Mouse (Mus musculus): ENCODE measurements around the gene Tsg101.
A peak's percentile ranks its signal among the peaks of the same experiment; 100 is the strongest.

Tsg101 gene

DNA sequence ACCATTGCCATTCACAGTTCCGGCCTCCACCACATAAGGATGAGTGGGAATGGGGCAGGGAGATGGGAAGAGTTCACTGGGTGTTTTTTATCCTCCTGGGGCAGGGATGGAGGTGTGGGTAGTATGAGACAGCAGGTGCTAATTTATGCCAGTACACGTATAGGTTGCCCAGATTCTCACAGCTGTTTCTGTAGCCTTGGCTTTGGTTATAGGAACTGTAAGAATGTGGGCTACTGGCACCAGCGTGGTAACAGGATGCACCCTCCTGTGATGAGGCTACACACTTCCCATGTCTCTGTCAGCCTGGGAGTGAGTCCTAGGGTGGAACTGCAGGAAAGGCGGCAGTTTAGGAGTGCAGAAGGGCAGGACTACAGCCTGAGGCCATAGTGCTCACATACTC is 42.9 kb downstream of the Tsg101 start:
- no peak for DNase-seq (ENCODE audit: low read depth)

DNA sequence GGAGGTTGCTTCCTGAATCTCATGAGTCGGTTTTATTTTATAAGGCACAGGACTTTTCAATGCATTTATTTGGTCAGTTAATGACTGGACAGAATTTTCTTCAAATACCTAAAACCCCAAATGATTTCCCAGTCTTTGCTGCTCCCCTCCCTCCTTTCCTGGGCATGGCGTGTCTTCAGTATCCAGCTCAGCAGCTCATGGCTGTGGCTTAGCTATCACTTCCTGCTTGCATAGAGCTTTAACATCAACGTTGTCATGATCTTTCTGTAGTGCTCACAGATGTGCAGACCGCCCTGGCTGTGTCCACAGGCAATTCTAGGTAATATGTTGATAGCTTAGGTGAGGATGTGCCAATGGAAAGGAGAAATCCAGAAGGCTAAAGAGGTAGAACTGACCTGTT is 47.8 kb downstream of the Tsg101 start:
- DNase-seq (ENCODE audit: low read depth) = no peak

DNA sequence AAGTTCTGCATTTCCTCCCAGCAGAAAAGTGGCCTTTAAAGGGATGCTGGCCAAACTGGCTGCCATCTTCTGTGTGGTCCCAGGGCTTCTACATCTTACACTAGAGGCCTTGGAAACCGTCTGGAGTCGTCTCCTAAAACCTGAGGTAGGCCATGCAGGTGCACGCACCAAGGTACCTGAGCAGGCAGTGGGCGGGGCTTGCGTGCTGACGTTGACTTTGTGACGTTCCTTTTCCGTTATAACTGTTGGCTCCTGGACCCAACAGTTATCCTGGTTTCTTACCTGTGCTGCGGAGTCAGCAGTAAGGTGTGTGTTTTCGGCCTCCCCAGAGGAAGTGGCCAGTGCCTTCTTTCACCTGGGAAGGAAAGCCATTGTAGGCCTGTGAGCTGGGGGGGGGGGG is 58.8 kb downstream of the Tsg101 start, which contains the start of gene Ldhc:
Gene Ldhc, plus strand, starts transcription at position 208 of the 400 bp plus-strand sequence.
- no peak for DNase-seq (ENCODE audit: low read depth)

DNA sequence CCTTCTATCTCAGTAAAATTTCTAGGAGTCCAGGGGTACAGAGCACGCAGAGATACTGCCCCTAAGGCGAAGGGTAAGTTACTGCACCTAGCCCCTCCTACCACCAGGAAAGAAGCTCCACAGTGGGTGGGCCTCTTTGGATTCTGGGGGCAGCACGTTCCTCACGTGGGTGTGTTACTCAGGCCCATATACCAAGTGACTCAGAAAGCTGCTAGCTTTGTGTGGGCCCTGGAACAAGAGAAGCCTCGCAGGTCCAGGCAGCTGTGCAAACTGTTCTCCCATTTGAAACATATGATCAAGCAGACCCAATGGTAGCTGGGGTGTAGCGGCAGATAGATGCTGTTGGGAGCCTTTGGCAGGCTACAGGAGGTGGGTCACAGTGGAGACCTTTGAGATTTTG is 60.7 kb downstream of the Tsg101 start:
- DNase-seq (ENCODE audit: low read depth) = no peak

DNA sequence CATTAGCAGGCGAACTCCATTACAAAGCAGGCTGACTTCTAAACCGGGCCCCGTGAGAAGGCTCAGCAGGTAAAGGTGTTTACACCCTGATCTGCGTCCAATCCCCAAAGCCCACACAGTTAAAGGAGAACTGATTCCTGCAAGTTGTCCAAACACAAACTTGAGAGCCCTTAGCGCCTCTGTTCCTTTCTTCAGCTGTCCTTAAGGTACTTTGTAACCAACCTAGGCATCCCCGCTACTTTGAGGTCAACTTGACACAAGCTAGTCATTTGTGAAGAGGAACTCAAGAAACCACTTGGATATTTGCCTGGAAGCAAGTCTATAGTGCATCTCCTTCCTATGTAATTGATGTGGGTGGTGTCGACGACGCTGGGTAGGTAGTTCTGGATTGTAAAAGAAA is 62.3 kb downstream of the Tsg101 start:
- no peak for DNase-seq (ENCODE audit: low read depth)

DNA sequence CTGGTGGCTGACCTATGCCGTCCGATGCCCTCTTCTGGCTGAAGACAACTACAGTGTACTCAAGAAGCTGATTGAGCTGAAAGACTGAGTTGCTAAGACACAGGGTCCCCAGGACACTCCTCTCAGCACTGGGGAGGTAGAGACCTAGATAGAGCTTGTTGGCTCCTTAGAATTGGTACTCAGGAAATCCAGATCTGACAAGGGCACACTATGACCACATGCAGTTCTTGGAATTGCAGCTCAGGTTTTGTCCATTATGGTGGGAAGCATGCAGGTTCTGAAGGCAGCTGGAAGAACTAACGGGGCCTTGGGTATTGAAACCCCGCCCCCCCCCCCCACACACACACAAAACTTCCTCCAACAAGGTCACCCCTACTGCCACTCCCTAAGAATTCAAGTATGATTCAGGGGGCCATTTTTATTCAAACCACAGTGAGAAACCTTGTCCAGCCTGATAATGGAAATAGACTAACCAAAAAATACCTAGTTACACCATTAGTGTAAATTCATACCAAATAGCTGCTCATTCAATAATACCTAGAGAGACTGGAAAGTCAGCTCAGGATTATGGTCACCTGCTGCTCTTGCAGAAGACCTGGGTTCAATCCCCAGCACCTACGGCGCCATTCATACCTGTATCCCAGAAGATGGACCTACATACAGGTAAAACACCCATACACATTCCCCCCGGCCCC is 63.8 kb downstream of the Tsg101 start:
- no peak for DNase-seq (ENCODE audit: low read depth)

DNA sequence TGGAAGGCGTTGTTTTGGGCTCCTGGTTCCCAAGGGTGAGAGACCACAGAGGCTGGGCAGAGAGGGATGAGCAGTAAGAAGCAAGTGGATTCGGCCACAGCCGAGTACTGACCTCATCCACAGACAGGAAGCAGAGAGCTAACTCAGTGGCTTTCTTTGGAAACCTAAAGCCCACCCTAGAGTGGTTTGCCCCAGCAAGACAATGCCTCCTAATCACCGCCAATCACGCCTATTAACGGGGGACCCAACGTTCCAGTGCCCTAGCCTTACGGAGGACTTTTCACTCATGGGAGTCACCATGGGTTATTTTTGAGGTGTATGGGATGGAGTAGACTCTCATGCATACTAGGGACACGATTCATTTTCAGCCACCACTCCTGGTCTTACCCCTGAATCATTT is 66.4 kb downstream of the Tsg101 start:
- DNase-seq (ENCODE audit: low read depth) = no peak

DNA sequence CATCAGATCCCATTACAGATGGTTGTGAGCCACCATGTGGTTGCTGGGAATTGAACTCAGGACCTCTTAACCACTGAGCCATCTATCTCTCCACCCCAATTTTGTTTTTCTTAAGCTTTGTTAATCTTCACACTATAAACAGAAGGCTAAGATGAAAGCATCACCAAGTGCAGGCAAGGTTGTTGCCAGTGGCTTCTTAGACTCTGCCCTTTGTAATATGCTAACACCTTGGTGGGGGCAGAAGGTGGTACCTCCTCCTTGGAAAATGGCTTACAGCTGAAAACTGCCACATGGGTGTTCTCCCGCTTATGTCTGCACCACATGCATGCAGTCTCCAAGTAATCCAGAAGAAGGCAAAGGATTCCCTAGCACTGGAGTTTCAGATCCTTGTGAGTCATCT is 67.1 kb downstream of the Tsg101 start:
- no peak for DNase-seq (ENCODE audit: low read depth)

DNA sequence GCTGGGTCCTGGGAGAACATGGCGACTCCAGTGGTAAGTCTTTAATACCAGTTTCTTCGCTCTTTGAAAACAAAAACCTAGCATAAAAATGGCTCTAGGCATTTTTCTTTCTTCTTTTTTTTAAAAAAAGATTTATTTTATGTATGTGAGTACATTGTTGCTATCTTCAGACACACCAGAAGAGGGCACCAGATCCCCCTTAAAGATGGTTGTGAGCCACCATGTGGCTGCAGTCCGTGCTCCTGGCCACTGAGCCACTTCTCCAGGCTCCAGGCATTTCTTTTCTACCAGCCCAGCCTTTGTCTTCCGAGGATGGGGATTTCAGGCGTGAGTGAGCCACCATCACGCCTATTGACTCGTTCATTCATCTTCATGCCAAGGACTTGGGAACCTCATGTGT is 68.7 kb downstream of the Tsg101 start:
- no peak for DNase-seq (ENCODE audit: low read depth)

DNA sequence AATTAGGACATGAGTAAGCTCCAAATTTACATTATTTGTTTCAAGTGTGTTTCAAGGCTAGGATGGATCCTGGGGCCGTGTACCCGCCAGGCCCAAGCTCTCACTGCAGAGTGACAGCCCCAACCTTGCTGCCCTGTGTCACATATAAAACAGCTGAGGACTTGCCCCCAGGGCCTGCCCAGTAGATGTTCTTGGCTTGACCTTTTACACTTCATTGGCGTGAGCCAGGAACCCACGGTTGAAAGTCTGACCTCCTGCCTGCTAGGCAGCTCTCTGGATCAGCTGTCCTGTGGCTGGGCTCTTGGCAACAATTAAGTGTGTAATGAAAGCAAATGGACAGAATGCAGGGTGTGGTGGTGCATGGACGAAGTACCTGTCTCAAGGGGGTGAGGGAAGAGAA is 70.5 kb downstream of the Tsg101 start:
- DNase-seq (ENCODE audit: low read depth) = no peak

DNA sequence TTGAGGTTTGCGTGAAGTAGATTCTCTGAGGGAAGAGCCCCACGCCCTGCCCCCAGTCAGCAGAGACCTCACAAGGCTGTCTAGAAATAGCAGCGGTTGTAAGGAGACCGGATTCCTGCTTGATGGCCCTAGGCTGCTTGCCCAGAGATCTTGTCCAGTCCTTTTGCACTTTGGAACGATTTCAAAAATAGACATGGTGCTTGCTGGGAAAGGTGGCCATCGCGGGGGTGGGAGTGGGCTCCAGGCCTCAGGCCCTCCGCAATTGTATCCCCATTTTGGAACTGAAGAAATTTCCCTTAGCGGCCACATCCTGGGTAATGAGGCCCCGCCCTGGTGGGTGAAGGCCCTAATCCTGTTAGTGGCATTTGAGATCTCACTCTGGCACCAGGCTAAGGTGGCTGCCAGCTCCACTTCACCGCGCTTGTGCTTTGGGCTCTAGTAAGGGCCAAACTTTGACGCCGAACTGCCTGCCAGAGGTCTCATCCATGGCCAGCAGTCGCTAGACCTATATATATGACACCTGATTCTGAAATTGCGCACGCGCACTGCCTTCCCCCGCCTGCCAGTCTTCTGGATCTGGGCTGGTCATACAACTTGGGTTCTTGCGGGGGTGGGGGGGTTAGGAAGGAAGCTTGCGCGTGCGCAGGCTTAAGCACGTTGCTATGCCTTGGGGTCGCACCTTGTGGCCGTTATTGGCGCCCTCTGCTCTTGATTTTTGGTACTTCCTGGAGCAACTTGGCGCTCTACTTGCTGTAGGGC is 73.1 kb downstream of the Tsg101 start:
- DNase-seq (ENCODE audit: low read depth) = peak; percentile 89

DNA sequence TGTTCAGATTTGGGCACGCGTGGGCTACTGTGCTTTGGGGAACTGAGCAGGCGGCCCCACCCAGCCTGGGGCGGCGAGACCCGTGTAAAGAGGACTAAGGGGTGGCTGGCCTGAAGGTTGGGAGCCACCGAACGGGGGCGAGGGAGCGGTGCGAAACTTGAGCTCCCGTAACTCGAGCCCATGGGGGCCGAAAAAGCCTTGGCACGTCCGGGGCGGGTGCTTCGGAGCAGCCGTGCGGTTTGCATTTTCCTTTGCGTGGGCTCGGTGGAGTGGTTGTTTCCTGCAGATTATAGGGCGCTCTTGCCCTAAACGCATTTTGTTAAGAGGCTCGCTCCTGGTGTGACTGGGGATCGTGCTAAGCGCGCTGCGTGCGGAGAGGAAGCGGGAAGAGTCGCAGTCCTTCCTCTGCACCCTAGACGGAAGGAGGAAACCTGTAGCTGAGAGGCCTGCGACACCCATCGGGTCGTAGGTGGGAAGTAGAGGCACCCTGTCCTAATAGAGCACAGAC is 73.7 kb downstream of the Tsg101 start:
- DNase-seq (ENCODE audit: low read depth) = peak; percentile 84

DNA sequence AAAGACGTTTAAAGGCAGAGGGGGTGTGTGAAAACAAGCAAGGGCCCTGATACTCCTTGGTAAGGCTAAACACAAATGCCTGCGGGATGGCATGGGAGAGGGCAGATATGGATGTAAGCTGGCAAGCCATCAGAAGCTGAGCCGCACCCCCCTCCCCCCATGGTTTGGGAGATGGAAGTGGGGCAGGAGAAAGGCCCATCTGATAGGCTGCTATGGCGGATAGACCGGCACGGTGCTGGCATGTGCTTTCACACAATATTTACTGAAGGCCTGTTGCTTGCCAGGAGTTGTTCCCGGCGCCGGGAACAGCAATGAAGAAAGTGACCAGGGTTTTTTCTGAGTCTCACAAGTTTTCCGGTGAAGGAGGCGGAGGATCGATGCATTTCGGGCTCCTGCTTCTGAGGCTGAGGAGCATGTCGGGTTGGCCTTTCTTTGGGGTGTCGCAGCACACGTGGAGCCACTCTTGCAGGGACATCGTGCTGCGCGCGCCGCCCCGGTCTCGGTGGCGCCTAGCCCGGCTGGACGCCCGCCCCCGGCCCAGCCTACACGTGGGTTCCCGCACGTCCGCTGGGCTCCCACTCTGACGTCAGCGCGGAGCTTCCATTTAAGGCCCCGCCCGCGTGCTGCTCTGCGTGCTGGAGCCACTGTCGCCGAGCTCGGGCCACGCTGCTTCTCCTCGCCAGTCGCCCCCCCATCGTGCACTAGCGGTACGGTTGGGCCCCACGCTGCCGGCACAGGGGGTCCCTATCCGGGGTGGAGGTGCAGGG is 74.4 kb downstream of the Tsg101 start:
- DNase-seq (ENCODE audit: low read depth) = peak; percentile 96

DNA sequence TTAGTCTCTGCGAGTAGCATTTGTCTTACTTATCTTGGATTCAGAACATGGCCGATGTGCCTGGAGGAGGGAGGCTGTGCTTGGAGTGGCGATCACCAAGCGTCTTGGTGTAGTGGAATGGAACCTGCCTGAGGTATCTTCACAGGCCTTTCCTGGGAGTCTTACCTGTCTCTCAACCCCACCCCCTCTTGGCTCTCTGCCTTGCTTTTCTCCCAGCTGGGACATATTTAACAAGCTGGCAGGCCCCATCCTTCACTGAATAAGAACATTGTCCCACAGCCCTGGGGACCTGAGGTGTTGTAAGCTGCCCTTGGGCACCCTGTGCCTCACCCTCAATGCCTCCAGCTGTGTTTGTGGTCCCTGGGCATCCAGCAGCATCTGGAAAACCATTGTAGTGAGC is 76.2 kb downstream of the Tsg101 start:
- DNase-seq (ENCODE audit: low read depth) = no peak

DNA sequence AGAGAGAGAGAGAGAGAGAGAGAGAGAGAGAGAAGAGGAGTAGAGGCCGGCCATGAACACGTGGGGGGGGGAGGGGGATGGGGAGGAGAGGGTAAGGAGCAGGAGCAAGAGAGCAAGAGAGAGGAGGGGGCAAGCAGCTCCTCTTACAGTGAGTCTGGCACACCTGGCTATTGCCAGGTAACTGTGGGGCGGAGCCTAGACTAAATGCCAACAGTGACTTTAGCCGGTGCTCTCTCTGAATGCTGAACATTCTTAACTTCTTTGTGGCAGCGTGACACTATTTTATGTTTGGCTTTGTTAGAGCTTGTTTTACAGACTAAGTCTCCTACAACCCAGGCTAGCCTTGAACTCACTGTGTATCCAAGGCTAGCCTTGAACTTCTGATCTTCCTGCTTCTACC is 77.5 kb downstream of the Tsg101 start:
- no peak for DNase-seq (ENCODE audit: low read depth)

DNA sequence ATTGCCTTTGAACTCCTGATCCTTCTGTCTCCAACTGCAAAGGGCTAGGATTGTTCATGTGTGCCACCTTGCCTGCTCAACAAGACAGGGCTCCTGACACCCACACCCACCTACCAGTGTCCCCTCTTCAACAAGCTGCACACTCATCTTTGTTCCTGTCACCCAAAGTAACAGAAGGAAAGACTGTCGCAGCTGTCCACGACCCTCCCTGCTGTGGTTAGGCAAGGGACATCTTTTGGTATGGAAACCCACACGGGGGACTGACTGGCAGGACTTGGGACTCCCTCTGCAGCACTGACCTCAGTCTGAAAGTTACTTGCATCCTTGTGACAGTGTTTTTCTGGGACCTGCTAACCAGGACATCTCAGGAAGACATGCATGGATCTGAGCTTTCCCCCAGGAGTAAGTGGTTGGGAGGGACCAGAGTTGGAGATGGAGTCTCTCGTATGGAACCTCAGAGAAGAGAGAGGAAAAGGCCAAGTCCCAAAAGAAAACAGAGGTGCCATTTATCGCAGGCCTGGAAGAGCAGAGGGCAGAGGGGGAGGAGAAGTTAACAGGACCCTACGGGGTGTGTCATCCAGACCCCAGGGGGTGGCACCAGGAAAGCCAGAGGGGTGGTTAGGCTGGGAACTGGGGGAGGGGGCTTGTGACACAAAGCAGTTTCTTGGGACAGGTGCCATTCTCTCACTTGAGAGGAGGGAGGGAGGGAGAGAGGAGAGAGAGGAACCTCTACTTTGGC is 78.8 kb downstream of the Tsg101 start, which contains the start of gene Ldha:
Gene Ldha, plus strand, starts transcription at position 689 of the 739 bp plus-strand sequence.
- DNase-seq (ENCODE audit: low read depth) = no peak

DNA sequence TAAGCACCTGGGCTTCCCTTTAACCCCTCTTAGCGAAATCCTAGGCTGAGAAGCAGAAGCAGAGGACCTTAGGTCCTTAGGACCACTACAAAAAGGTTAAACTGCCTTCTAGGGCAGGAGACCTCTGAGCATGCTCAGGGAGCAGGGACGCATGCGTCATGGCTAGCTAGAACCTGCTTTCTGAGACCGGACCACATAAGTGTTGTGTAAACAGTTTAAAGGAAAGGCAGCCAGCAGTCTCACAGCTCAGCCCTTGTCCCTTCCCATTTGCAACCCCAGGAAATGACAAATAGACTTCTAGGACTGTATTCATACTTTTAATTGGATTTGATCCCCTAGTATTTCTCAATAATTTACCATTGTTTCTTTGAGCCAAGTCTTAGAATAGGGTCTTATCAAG is 79.4 kb downstream of the Tsg101 start:
- DNase-seq (ENCODE audit: low read depth) = no peak

DNA sequence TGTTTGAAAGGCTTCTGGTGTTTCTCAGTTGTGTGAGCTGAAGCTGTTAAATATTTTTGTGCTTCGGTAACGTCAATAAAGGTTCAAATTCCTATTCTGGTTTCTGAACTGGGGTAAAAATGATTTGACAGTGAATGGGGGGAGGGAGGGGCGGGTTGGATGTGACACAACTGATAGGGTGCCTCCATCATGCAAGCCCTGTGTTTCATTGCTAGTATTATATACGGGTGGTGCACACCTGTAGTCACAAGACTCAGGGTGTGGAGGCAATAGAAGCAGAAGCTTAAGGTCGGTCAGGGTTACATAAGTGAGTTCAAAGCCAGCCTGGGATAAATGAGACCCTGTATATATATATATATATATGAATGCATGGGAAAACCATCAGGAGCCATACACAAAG is 79.9 kb downstream of the Tsg101 start:
- DNase-seq (ENCODE audit: low read depth) = no peak

DNA sequence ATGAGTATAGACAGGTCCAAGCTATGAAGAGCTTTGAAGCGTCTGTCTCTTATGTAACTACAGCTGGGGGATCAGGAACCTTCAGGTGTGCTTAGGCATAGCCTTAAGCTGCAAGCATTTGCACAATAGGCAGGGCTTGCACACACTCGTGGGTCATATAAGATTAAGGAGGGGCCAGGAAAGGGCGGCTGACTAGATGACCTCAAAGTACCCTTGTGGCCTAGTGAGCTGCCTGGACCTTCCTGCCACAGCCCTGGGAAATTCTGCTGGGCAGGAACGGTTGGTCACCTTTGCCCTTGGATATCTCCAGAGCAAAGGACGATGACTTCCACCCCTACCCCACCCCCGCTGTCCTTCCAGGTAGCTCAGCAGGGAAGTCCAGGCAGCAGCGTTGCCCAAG is 80.3 kb downstream of the Tsg101 start:
- DNase-seq (ENCODE audit: low read depth) = no peak

Measured in induced T-regulatory cell, adult 2 months (primary cell).